Mouse (Mus musculus) lung, embryonic 16.5 days (tissue): ENCODE data around the gene Upk3a. TPM values are rescaled to one million over a fixed set of nuclear protein-coding genes. Genes with fewer than 3 reads are reported as not detected.

Source experiments
- ATAC-seq: fragments of 200-750 bp; cut with Nextera tagmentation; 2 replicates; pipeline ENCODE4 v1.8.0; 2017; ENCODE audit warnings: low read depth, mild to moderate bottlenecking, moderate library complexity
- H3K27ac ChIP-seq: fragments of 300-500 bp; sonication (generic); 2 replicates; pipeline ENCODE4 v1.5.1; 2014; ENCODE audit warnings: mild to moderate bottlenecking, control low read depth, low read length
- H3K27me3 ChIP-seq: fragments of 300-500 bp; sonication (generic); 2 replicates; pipeline ENCODE4 v1.6.1; 2014; ENCODE audit warnings: low read depth, low read length, mixed read lengths; ENCODE audit not compliant: control insufficient read depth, insufficient read depth
- H3K36me3 ChIP-seq: fragments of 300-500 bp; sonication (generic); 2 replicates; pipeline ENCODE4 v1.6.1; 2014; ENCODE audit warnings: low read length; ENCODE audit not compliant: control insufficient read depth, insufficient read depth
- H3K4me1 ChIP-seq: fragments of 300-500 bp; sonication (generic); replicated peaks from 2 replicates; pipeline ENCODE4 v1.6.1; 2014; ENCODE audit warnings: low read length, mixed read lengths; ENCODE audit not compliant: control insufficient read depth, insufficient read depth
- H3K4me2 ChIP-seq: fragments of 300-500 bp; sonication (generic); 2 replicates; pipeline ENCODE4 v1.6.1; 2014; ENCODE audit warnings: low read depth, low read length, control low read depth
- H3K4me3 ChIP-seq: fragments of 300-500 bp; sonication (generic); 2 replicates; pipeline ENCODE4 v1.5.1; 2014; ENCODE audit warnings: mild to moderate bottlenecking, low read length, control low read depth
- H3K9ac ChIP-seq: fragments of 300-500 bp; sonication (generic); 2 replicates; pipeline ENCODE4 v1.6.1; 2014; ENCODE audit warnings: low read length, control low read depth
- H3K9me3 ChIP-seq: fragments of 300-500 bp; sonication (generic); 2 replicates; pipeline ENCODE4 v1.6.1; 2016; ENCODE audit warnings: low read length; ENCODE audit not compliant: control insufficient read depth
- WGBS: fragments of 180-500 bp; shearing (Covaris S2); extraction: QIAGEN DNeasy Blood & Tissue Kit; methylation state at CpG from one replicate; pipeline ENCODE4 v1.1.7; 2014; 5-methylcytosine and 5-hydroxymethylcytosine counted together
- polyA plus RNA-seq: library from polyadenylated mRNA; unstranded; fragments of >200 nt; fragmentation: Nextera tagmentation; extraction: Ambion mirVana; gene quantifications from 2 replicates; pipeline ENCODE4 v1.2.1, GENCODE M21; 2015

Gene Upk3a
- polyA plus RNA-seq, 1 experiment from 2014 or later = 13.3 TPM

DNA sequence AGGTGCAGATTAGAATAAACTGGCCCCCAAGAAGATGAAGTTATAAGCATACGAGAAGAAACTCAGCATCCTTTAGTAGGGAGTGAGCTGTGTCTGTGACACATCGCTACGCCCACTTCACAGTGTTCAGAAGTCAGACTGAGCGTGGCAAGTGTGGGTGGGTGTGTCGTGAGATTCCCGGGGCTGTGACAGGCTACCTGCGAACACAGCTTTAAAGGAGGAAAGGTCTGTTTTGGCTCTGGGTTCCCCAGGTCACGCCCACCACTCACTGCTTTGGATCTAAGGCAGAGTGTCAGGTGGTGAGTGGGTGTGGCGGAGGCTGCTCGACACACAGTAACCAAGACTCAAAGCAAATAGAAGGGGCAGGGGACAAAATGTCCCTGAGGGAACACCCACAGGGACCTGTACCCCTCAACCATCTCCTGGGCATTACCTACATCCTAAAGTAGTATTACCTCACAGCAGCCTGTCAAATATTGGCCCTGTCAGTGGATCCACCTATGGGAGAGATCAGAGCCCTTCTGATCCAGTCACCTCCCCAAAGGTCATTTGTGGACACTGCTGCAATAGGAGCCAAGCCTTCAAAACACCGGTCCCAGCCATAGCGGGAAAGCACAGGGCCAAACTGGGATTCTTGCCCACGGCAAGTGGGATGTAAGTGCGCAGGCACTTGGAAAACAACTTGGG is 19.0 kb upstream of the Upk3a start:
- no peak for ATAC-seq
- no peak overlapping the region for H3K4me3 ChIP-seq
- H3K4me1 ChIP-seq = peaks cover 2% of the 10 kb centered on the region; the same call in 1 of the 2 replicates
- H3K9ac ChIP-seq = no peak overlapping the region
- no peaks in the 10 kb centered on the region for H3K9me3 ChIP-seq
- no peak overlapping the region for H3K27ac ChIP-seq
- WGBS = 54% methylated on average over 14 of the region's 14 CpGs
- no peaks in the 10 kb centered on the region for H3K27me3 ChIP-seq
- H3K4me2 ChIP-seq = no peak overlapping the region
- no peaks in the 10 kb centered on the region for H3K36me3 ChIP-seq

DNA sequence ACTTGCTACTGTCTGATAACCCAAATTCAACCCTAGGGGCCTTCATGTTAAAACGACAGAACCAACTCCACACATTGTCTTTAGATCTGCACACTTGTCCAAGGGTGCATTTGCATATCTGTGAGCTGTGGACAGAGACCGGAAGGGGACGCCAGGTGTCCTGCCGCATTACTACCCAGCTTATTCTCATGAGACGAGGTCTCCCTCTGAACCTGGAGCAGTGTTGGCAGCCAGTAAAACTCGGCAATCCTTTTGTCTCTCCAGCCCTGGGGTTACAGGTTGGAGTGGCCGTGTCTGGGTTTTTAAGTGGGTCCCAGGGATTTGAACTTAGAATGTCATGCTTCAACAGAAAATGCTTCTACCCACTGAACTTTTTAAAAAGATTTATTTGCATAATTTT is 17.0 kb upstream of the Upk3a start:
- H3K27me3 ChIP-seq = no peaks in the 10 kb centered on the region
- H3K36me3 ChIP-seq = no peaks in the 10 kb centered on the region
- H3K4me3 ChIP-seq = no peak overlapping the region
- H3K9ac ChIP-seq = no peak overlapping the region
- ATAC-seq = no peak
- H3K4me2 ChIP-seq = no peak overlapping the region
- no peaks in the 10 kb centered on the region for H3K9me3 ChIP-seq
- WGBS = 61% methylated on average over 7 of the region's 7 CpGs
- H3K4me1 ChIP-seq = peaks cover 2% of the 10 kb centered on the region; the same call in 1 of the 2 replicates
- H3K27ac ChIP-seq = no peak overlapping the region

GRCm38 (mm10) chr15:85000984-85001982 is 15.7 kb upstream of the Upk3a start:
- Histone ChIP-seq H3K9me3 (no peaks in the 10 kb centered on the region), H3K4me2 (no peak overlapping the region), H3K4me3 (no peak overlapping the region), H3K27ac (no peak overlapping the region), H3K4me1 (peaks cover 2% of the 10 kb centered on the region; the same call in 1 of the 2 replicates), H3K36me3 (no peaks in the 10 kb centered on the region), H3K9ac (0 out of 2 replicates have a peak overlapping the region, but pooled peaks have one; percentile 15), H3K27me3 (no peaks in the 10 kb centered on the region)
- WGBS = 19% methylated on average over 29 of the region's 29 CpGs
- peak; percentile 84 for ATAC-seq

DNA sequence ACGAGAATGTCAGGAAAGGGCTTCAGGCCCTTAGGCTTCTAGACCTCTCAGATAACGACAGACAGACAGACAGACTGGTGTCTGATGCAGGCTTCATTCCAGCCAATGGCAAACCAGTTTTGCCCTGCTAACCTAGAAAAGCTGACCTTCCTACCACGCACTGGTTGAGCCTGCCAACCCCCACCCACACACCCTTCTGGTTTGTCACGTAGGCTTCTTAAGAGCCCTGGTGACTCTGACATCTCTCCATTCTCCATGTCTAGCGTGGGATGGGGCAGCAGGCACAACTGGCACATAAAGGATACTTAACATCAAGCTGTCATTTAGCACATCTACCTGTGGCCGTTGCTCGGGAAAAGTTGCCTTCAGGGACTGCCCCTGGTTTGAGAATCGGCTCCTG is 7.3 kb upstream of the Upk3a start:
- no peaks in the 10 kb centered on the region for H3K27me3 ChIP-seq
- no peaks in the 10 kb centered on the region for H3K9me3 ChIP-seq
- no peak overlapping the region for H3K4me3 ChIP-seq
- no peaks in the 10 kb centered on the region for H3K36me3 ChIP-seq
- 77% methylated on average over 8 of the region's 8 CpGs for WGBS
- H3K4me2 ChIP-seq = no peak overlapping the region
- H3K9ac ChIP-seq = no peak overlapping the region
- H3K4me1 ChIP-seq = peaks cover 12% of the 10 kb centered on the region
- no peak overlapping the region for H3K27ac ChIP-seq
- ATAC-seq = no peak

DNA sequence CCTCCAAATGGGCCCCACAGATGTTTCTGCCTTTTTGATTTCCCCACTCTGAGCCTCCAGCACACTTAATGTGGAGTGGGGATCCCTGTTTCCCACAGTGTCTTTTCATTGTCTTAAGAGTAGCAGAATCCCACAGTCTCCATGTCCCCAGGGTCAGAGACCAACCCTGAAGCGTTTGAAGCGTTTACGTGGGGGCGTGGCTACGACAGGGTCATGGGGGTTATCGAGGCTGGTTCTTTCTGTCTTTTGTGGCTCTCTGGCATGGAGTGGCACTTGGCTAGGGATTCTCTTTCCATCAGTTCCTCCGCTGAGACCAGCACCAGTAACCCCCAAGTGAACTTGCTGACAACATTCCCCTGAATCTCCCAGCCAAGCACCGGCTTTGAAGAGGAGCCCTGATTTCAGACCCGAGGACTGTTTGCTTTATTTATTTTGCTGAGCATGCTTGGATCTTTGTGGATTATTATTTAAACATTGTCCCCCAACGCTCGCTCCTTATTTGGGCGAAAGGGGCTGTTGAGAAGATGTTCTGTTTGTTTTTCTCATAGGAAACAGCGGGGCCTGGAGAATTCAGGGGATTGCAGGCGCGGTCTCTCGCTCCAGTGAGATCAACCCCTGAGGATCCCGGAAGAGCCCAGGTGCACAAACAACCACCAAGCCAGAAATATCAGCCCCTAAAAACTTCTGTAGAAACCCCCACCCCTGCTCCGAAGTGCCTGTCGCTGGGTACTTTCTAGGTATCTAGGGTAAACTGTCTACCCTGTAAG is 4.9 kb upstream of the Upk3a start:
- H3K27me3 ChIP-seq = peaks cover 4% of the 10 kb centered on the region; the same call in 1 of the 2 replicates
- no peaks in the 10 kb centered on the region for H3K9me3 ChIP-seq
- peak overlapping the region; percentile 20 for H3K4me2 ChIP-seq
- ATAC-seq = peak; percentile 67
- H3K4me3 ChIP-seq = no peak overlapping the region
- H3K36me3 ChIP-seq = no peaks in the 10 kb centered on the region
- 11% methylated on average over 19 of the region's 19 CpGs for WGBS
- H3K27ac ChIP-seq = peak overlapping the region; percentile 88
- H3K9ac ChIP-seq = peak overlapping the region; percentile 19; the same call in 1 of the 2 replicates
- H3K4me1 ChIP-seq = peaks cover 13% of the 10 kb centered on the region

- Histone ChIP-seq H3K36me3 (no peaks in the 10 kb centered on the region), H3K4me3 (no peak overlapping the region), H3K4me1 (peaks cover 13% of the 10 kb centered on the region), H3K9ac (peak overlapping the region; percentile 19; the same call in 1 of the 2 replicates), H3K27ac (peak overlapping the region; percentile 88), H3K4me2 (peak overlapping the region; percentile 20), H3K27me3 (peaks cover 4% of the 10 kb centered on the region; the same call in 1 of the 2 replicates), H3K9me3 (no peaks in the 10 kb centered on the region)
- ATAC-seq = peak; percentile 72
- 9% methylated on average over 2 of the region's 2 CpGs for WGBS
Observed at GRCm38 (mm10) chr15:85012662-85013054, 4.3 kb upstream of the Upk3a start.

- no peaks in the 10 kb centered on the region for H3K36me3 ChIP-seq
- no peak overlapping the region for H3K4me3 ChIP-seq
- H3K4me2 ChIP-seq = no peak overlapping the region
- 49% methylated on average over 11 of the region's 11 CpGs for WGBS
- H3K4me1 ChIP-seq = peaks cover 13% of the 10 kb centered on the region
- no peak overlapping the region for H3K9ac ChIP-seq
- H3K9me3 ChIP-seq = no peaks in the 10 kb centered on the region
- no peak overlapping the region for H3K27ac ChIP-seq
- no peak for ATAC-seq
- H3K27me3 ChIP-seq = peaks cover 4% of the 10 kb centered on the region; the same call in 1 of the 2 replicates
Observed at GRCm38 (mm10) chr15:85015771-85016170, 1.2 kb upstream of the Upk3a start.

- WGBS = 51% methylated on average over 4 of the region's 4 CpGs
- H3K4me1 ChIP-seq = no peaks in the 10 kb centered on the region
- H3K9ac ChIP-seq = no peak overlapping the region
- no peaks in the 10 kb centered on the region for H3K9me3 ChIP-seq
- H3K36me3 ChIP-seq = no peaks in the 10 kb centered on the region
- H3K4me3 ChIP-seq = no peak overlapping the region
- no peak overlapping the region for H3K27ac ChIP-seq
- H3K4me2 ChIP-seq = no peak overlapping the region
- no peak for ATAC-seq
- H3K27me3 ChIP-seq = no peaks in the 10 kb centered on the region
Observed at GRCm38 (mm10) chr15:85022211-85022610, 5.3 kb downstream of the Upk3a start.
